Mouse (Mus musculus): ENCODE data around the gene Galnt3. TPM values are rescaled to one million over a fixed set of nuclear protein-coding genes. Genes with fewer than 3 reads are reported as not detected.

Gene Galnt3
- total RNA-seq (2022): 10 to 100 TPM in 1 of 4 experiments, 1 to 10 TPM in 3; 4.8 to 10.1 (median 7.5) TPM

GRCm38 (mm10) chr2:66124591-66125271 is at the start of gene Galnt3:
Gene Galnt3, minus strand, starts transcription at chr2:66124994.
- peak in 1 of 2 experiments; percentile 14 for DNase-seq (ENCODE audit: low spot score in 2 of 2)

GRCm38 (mm10) chr2:66173134-66173533 is 48.3 kb upstream of the Galnt3 start:
- DNase-seq (ENCODE audit: low spot score in 2 of 2): peak; percentile 80 to 81

- no peak for DNase-seq (ENCODE audit: low spot score in 2 of 2)
Measured at GRCm38 (mm10) chr2:66171643-66172042, 46.8 kb upstream of the Galnt3 start.

- no peak for DNase-seq (ENCODE audit: low spot score in 2 of 2)
Measured at GRCm38 (mm10) chr2:66170721-66171120, 45.9 kb upstream of the Galnt3 start.

GRCm38 (mm10) chr2:66165025-66165424 is 40.2 kb upstream of the Galnt3 start:
- no peak for DNase-seq (ENCODE audit: low spot score in 2 of 2)

GRCm38 (mm10) chr2:66158140-66158915 is 33.5 kb upstream of the Galnt3 start:
- no peak for DNase-seq (ENCODE audit: low spot score in 2 of 2)

- no peak for DNase-seq (ENCODE audit: low spot score in 2 of 2)
Measured at GRCm38 (mm10) chr2:66151436-66151835, 26.6 kb upstream of the Galnt3 start.

- DNase-seq (ENCODE audit: low spot score in 2 of 2): no peak
Measured at GRCm38 (mm10) chr2:66150531-66150930, 25.7 kb upstream of the Galnt3 start.

- DNase-seq (ENCODE audit: low spot score in 2 of 2): no peak
Measured at GRCm38 (mm10) chr2:66148654-66149230, 23.9 kb upstream of the Galnt3 start.

GRCm38 (mm10) chr2:66146473-66146872 is 21.7 kb upstream of the Galnt3 start:
- peak; percentile 22 to 40 for DNase-seq (ENCODE audit: low spot score in 2 of 2)

GRCm38 (mm10) chr2:66144770-66145169 is 20.0 kb upstream of the Galnt3 start:
- no peak for DNase-seq (ENCODE audit: low spot score in 2 of 2)

- DNase-seq (ENCODE audit: low spot score in 2 of 2): no peak
Measured at GRCm38 (mm10) chr2:66143284-66143683, 18.5 kb upstream of the Galnt3 start.

- DNase-seq (ENCODE audit: low spot score in 2 of 2): no peak
Measured at GRCm38 (mm10) chr2:66142711-66143110, 17.9 kb upstream of the Galnt3 start.

GRCm38 (mm10) chr2:66142268-66142667 is 17.5 kb upstream of the Galnt3 start:
- DNase-seq (ENCODE audit: low spot score in 2 of 2): no peak

GRCm38 (mm10) chr2:66140246-66140645 is 15.5 kb upstream of the Galnt3 start:
- no peak for DNase-seq (ENCODE audit: low spot score in 2 of 2)

- no peak for DNase-seq (ENCODE audit: low spot score in 2 of 2)
Measured at GRCm38 (mm10) chr2:66131862-66132544, 7.2 kb upstream of the Galnt3 start.

- no peak for DNase-seq (ENCODE audit: low spot score in 2 of 2)
Measured at GRCm38 (mm10) chr2:66128941-66129340, 4.1 kb upstream of the Galnt3 start.

GRCm38 (mm10) chr2:66127541-66127940 is 2.7 kb upstream of the Galnt3 start:
- DNase-seq (ENCODE audit: low spot score in 2 of 2): no peak

- no peak for DNase-seq (ENCODE audit: low spot score in 2 of 2)
Measured at GRCm38 (mm10) chr2:66126936-66127335, 2.1 kb upstream of the Galnt3 start.

- peak in 1 of 2 experiments; percentile 16 for DNase-seq (ENCODE audit: low spot score in 2 of 2)
Measured at GRCm38 (mm10) chr2:66123756-66124589, 821 bp downstream of the Galnt3 start.

GRCm38 (mm10) chr2:66117686-66118085 is 7.1 kb downstream of the Galnt3 start:
- DNase-seq (ENCODE audit: low spot score in 2 of 2): no peak

All from layer of hippocampus, adult 8-10 months (tissue).